In genomic region chr10:60106531-60107186, GRCm38 (mm10) we compare ENCODE assay signal across 8 mouse cellular contexts. TPM values are rescaled to one million over a fixed set of nuclear protein-coding genes. Genes with fewer than 3 reads are reported as not detected.
DNase-seq lines count a peak whose midpoint lies in the region; ATAC-seq and TF ChIP-seq lines count a peak whose summit lies in the region.

No protein-coding gene starts in this region.

- no peak for TF ChIP-seq CTCF in cortical plate, adult 2 months (IDR thresholded peaks at IDR 0.05; ENCODE audit: extremely low read depth, insufficient read depth, low read length)
- peak; percentile 55 for TF ChIP-seq CTCF in heart, adult 2 months (IDR thresholded peaks at IDR 0.05)
- no peak for TF ChIP-seq CTCF in lung, adult 2 months (IDR thresholded peaks at IDR 0.05; ENCODE audit: insufficient read depth, low read length)

- peak; percentile 74 for ATAC-seq in intestine, embryonic 16.5 days
- ATAC-seq in neutrophil, adult 5-6 weeks (ENCODE audit: extremely low read depth, insufficient number of reproducible peaks, low FRiP score, poor library complexity, severe bottlenecking), result 0 out of 2 replicates have a peak, but pooled peaks have one; percentile 20
- no peak for ATAC-seq in erythroid progenitor cell, adult 5-6 weeks (replicated peaks; ENCODE audit: low FRiP score, poor library complexity, severe bottlenecking)

- H3K4me2 ChIP-seq in intestine, embryonic 16.5 days (ENCODE audit: low read depth, low read length), result peak overlapping the region; percentile 99

- peaks cover 10% of the 10 kb centered on the region for H3K4me1 ChIP-seq in cortical plate, adult 2 months (ENCODE audit: control insufficient read depth, insufficient read depth, low read length)
- no peaks in the 10 kb centered on the region for H3K4me1 ChIP-seq in heart, adult 2 months (ENCODE audit: control insufficient read depth, insufficient read depth, low read length)
- H3K4me1 ChIP-seq in intestine, embryonic 16.5 days (ENCODE audit: control insufficient read depth, insufficient read depth, low read length), result peaks cover 17% of the 10 kb centered on the region
- H3K4me1 ChIP-seq in lung, adult 2 months (ENCODE audit: control insufficient read depth, insufficient read depth, low read length), result peaks cover 3% of the 10 kb centered on the region; the same call in 1 of the 2 replicates

- H3K4me3 ChIP-seq in cortical plate, adult 2 months (ENCODE audit: insufficient read depth, low read length), result peak overlapping the region; percentile 64
- H3K4me3 ChIP-seq in heart, adult 2 months, result peak overlapping the region; percentile 58
- peak overlapping the region; percentile 62 for H3K4me3 ChIP-seq in intestine, embryonic 16.5 days (ENCODE audit: low read length)
- H3K4me3 ChIP-seq in lung, adult 2 months (replicated peaks; ENCODE audit: extremely low read depth, low read depth, low read length), result peak overlapping the region; percentile 62

- intact Hi-C loops in heart, adult 2 months (cut with DNase I), result no loop called here

- peak; percentile 63 for DNase-seq in CD4-positive, CD25-positive, alpha-beta regulatory T cell, adult 2 months (ENCODE audit: low read depth, low spot score)
- peak; percentile 44 for DNase-seq in Muller cell, postnatal 12 days (ENCODE audit: inconsistent ontology term)
- DNase-seq in heart, adult 2 months, result peak; percentile 59 to 72
- peak; percentile 50 for DNase-seq in lung, adult 2 months

- peak overlapping the region; percentile 78 for H3K27ac ChIP-seq in cortical plate, adult 2 months (ENCODE audit: insufficient read depth, low read length)
- peak overlapping the region; percentile 82 for H3K27ac ChIP-seq in heart, adult 2 months
- H3K27ac ChIP-seq in intestine, embryonic 16.5 days (ENCODE audit: low read length), result no peak overlapping the region

- no peak; the same call in 1 of the 2 replicates for TF ChIP-seq POLR2A in cortical plate, adult 2 months (IDR thresholded peaks at IDR 0.05; ENCODE audit: extremely low read depth, insufficient read depth, low read length)
- TF ChIP-seq POLR2A in heart, adult 2 months (IDR thresholded peaks at IDR 0.05; ENCODE audit: insufficient read depth, low read depth, low read length), result 0 out of 2 replicates have a peak, but pooled peaks have one; percentile 22
- TF ChIP-seq POLR2A in lung, adult 2 months (IDR thresholded peaks at IDR 0.05; ENCODE audit: borderline replicate concordance, extremely low read depth, low read depth, low read length), result no peak

- H3K79me2 ChIP-seq in heart, adult 2 months (replicated peaks; ENCODE audit: control insufficient read depth, insufficient read depth, low read length), result no peaks in the 10 kb centered on the region

- TF ChIP-seq EP300 in heart, adult 2 months (IDR thresholded peaks at IDR 0.05; ENCODE audit: insufficient read depth, low read depth, low read length), result no peak

- under 1% methylated on average over 57 of the region's 57 CpGs for WGBS in heart, adult 2 months
- WGBS in intestine, embryonic 16.5 days, result under 1% methylated on average over 55 of the region's 57 CpGs
- 1% methylated on average over 57 of the region's 57 CpGs for WGBS in lung, adult 2 months

- no peaks in the 10 kb centered on the region for H3K36me3 ChIP-seq in heart, adult 2 months (ENCODE audit: control insufficient read depth, insufficient read depth, low read length)
- H3K36me3 ChIP-seq in intestine, embryonic 16.5 days (ENCODE audit: control insufficient read depth, insufficient read depth, low read length), result no peaks in the 10 kb centered on the region

- H3K9ac ChIP-seq in heart, adult 2 months (ENCODE audit: low read depth, low read length), result peak overlapping the region; percentile 83
- H3K9ac ChIP-seq in intestine, embryonic 16.5 days (ENCODE audit: low read depth, low read length), result peak overlapping the region; percentile 68

- H3K9me3 ChIP-seq in intestine, embryonic 16.5 days (ENCODE audit: control insufficient read depth, low read length), result no peaks in the 10 kb centered on the region

- peaks cover 6% of the 10 kb centered on the region for H3K27me3 ChIP-seq in heart, adult 2 months (ENCODE audit: control insufficient read depth, insufficient read depth, low read length)
- H3K27me3 ChIP-seq in intestine, embryonic 16.5 days (replicated peaks; ENCODE audit: control insufficient read depth, insufficient read depth, low read length), result peaks cover 31% of the 10 kb centered on the region

RNA-seq across cellular contexts. Expression of gene Spock2, which starts 0.6 kb away (rescaled TPM):
- 382 and 387 TPM in 2 replicates for polyA plus RNA-seq in cortical plate, adult 2 months (2012; rRNA removed)
- total RNA-seq in heart, adult 2 months (2021), result 10 to 100 TPM; 12.2 to 21.7 TPM
- 8.4 and 10.6 TPM in 2 replicates for polyA plus RNA-seq in heart, adult 2 months (2012; rRNA removed)
- polyA plus RNA-seq in intestine, embryonic 16.5 days (2015; fragmentation: Nextera tagmentation; extraction: Ambion mirVana), result 3.4 and 3.6 TPM in 2 replicates
- polyA plus RNA-seq in lung, adult 2 months (2012; rRNA removed), result 138 and 143 TPM in 2 replicates
- 0.23 and 0.37 TPM in 2 replicates for total RNA-seq in neutrophil, adult 5-6 weeks (2017)
- total RNA-seq in erythroid progenitor cell, adult 5-6 weeks (2015; ENCODE audit: low replicate concordance), result not detected in 2 replicates
- total RNA-seq in erythroid progenitor cell, adult 5-6 weeks (2017; ENCODE audit: low replicate concordance), result not detected in 2 replicates

Comparison
In these comparisons a context has a peak if more than half of its experiments do, and no peak if none do; other contexts are left out.
1. RNA of gene Spock2, which starts 0.6 kb away (polyA plus RNA-seq): 382 to 387 TPM in cortical plate, adult 2 months and 138 to 143 TPM in lung, adult 2 months; 8.4 to 10.6 TPM in heart, adult 2 months and 3.4 to 3.6 TPM in intestine, embryonic 16.5 days; every median in the first group is over 10 times any median in the second.
2. Peak in every context shown above with its lines, with median percentiles within 50 percentile points of each other: DNase-seq and H3K4me3 ChIP-seq.